Mouse (Mus musculus) testis, adult 2 months (tissue): ENCODE results near the gene Hlf. TPM values are rescaled to one million over a fixed set of nuclear protein-coding genes. Genes with fewer than 3 reads are reported as not detected.
A peak's percentile ranks its signal among the peaks of the same experiment; 100 is the strongest.

Experiments used
- H3K27ac ChIP-seq: fragments of 200-500 bp; 2 replicates; pipeline ENCODE4 v1.5.1; 2012; ENCODE audit warnings: low read depth, low read length; ENCODE audit not compliant: control insufficient read depth, insufficient read depth
- H3K27me3 ChIP-seq: fragments of 200-500 bp; 2 replicates; pipeline ENCODE4 v1.6.1; 2012; ENCODE audit warnings: mild to moderate bottlenecking, low read length, moderate library complexity; ENCODE audit not compliant: control insufficient read depth, insufficient read depth
- H3K36me3 ChIP-seq: fragments of 200-500 bp; 2 replicates; pipeline ENCODE4 v1.6.1; 2012; ENCODE audit warnings: mild to moderate bottlenecking, low read length; ENCODE audit not compliant: control insufficient read depth, insufficient read depth
- H3K4me1 ChIP-seq: fragments of 200-500 bp; 2 replicates; pipeline ENCODE4 v1.6.1; 2012; ENCODE audit warnings: low read length; ENCODE audit not compliant: control insufficient read depth, insufficient read depth
- H3K4me3 ChIP-seq: fragments of 200-500 bp; 2 replicates; pipeline ENCODE4 v1.5.1; 2012; ENCODE audit warnings: low read depth, mild to moderate bottlenecking, low read length, moderate library complexity, mixed read lengths; ENCODE audit not compliant: control insufficient read depth
- CTCF ChIP-seq: fragments of 200-500 bp; IDR thresholded peaks from 2 replicates; pipeline ENCODE4 v1.5.1; 2012; ENCODE audit warnings: low read depth, mild to moderate bottlenecking, inconsistent platforms, low read length, moderate library complexity; ENCODE audit not compliant: control insufficient read depth, insufficient read depth, insufficient replicate concordance
- POLR2A ChIP-seq: fragments of 200-500 bp; IDR thresholded peaks from 2 replicates; pipeline ENCODE4 v1.6.1; 2012; ENCODE audit warnings: low read depth, mild to moderate bottlenecking, inconsistent platforms, low read length, moderate library complexity; ENCODE audit not compliant: control insufficient read depth
- polyA plus RNA-seq: library from polyadenylated mRNA; depleted of rRNA; stranded (reverse); fragments of >200 nt; gene quantifications from 2 replicates; pipeline ENCODE4 v1.2.3, GENCODE M21; 2012

Hlf gene
- polyA plus RNA-seq, 1 experiment = 0.69 TPM

DNA sequence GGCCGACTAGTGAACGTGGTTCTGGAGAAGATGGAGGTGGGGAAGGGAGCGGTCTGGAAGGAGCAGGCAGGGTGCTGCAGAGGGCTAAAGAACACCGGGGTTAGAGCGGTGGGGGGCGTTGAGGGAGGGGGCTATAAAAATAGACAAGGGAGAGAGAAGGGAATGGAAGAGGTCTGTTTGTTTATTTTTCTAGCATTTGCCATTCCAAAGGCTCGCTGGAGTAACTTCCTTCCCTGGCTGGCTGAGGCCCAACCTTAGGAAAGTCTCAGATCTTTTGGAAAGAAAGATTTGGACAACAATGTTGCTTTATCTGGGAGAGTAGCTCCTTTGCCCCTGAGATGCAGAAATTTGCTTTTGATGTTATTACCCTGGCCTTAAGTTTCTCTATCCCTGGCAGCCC lies 21.6 kb downstream of the Hlf start:
- peak overlapping the region; percentile 34; the same call in 1 of the 2 replicates for H3K27ac ChIP-seq
- no peaks in the 10 kb centered on the region for H3K36me3 ChIP-seq
- H3K4me3 ChIP-seq = no peak overlapping the region
- no peaks in the 10 kb centered on the region for H3K27me3 ChIP-seq
- TF ChIP-seq CTCF = no peak
- TF ChIP-seq POLR2A = no peak
- peaks cover 20% of the 10 kb centered on the region for H3K4me1 ChIP-seq

DNA sequence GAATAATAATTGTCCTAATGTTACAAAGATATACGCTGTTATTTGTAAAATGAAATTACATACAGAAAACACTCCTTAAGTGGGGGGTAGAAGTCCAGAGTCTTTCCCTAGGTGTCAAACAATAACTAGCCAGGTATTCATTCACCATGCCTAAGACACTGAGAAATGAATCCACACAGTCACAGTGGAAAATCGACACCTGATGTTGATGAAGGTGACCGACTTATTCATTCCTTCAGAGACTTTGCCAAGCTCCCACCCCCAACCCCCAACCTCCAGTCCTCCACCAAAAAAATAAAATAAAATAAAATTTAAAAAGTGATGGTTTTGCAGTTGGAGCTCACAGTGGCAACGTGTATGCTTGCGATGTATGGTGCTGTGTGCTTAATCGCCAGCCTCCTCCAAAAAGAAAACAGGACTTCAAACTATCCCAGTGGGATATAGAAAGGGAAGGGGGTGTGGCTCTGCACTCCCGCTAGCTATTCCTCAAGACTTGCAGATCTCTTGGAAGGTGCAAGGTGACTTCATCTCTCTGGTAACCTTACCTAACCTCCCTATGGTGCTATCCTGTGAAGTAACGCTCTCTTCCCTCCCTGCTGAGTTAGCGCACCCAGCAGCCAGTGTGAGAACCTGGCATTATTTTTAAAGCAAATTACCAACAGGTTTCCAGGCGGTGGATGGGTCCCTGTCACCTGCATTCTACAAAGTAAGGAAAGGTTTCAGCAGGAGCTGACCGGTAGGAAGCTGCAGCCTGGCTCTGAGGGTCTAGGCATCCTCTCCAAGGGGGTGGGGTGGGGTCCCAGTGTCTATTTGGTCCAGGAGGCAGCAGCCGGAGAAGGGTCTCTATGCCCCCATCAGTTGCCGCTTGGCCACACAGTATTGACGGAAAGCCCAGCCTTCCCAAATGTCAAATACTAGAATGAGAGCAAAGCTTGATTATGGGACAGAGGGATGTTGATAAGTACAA lies 22.5 kb downstream of the Hlf start:
- no peak for TF ChIP-seq POLR2A
- TF ChIP-seq CTCF = no peak
- Histone ChIP-seq H3K27ac (0 out of 2 replicates have a peak overlapping the region, but pooled peaks have one; percentile 34), H3K4me1 (peaks cover 20% of the 10 kb centered on the region), H3K4me3 (no peak overlapping the region), H3K27me3 (no peaks in the 10 kb centered on the region), H3K36me3 (no peaks in the 10 kb centered on the region)

DNA sequence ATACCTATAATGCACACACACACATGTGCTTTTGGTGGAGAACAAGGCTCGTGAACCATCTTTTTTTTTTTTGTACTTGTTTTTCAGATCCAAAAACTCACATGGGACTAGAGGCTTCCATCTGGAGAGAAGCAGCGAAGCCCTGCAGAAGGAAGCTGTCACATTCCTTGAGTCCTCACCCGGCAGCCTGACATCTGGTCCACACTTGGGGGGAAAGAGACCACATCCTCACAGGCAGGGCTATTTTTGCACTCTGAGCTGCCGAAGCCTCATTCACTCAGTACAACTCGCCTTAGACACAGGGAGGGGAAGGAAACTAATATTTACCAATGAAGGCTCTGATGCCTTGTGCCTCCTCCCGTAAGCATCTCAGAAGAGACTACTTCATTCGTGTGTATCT lies 25.8 kb downstream of the Hlf start:
- Histone ChIP-seq H3K36me3 (no peaks in the 10 kb centered on the region), H3K4me3 (no peak overlapping the region), H3K27me3 (no peaks in the 10 kb centered on the region), H3K27ac (no peak overlapping the region), H3K4me1 (peaks cover 9% of the 10 kb centered on the region)
- TF ChIP-seq POLR2A = no peak
- TF ChIP-seq CTCF = no peak

DNA sequence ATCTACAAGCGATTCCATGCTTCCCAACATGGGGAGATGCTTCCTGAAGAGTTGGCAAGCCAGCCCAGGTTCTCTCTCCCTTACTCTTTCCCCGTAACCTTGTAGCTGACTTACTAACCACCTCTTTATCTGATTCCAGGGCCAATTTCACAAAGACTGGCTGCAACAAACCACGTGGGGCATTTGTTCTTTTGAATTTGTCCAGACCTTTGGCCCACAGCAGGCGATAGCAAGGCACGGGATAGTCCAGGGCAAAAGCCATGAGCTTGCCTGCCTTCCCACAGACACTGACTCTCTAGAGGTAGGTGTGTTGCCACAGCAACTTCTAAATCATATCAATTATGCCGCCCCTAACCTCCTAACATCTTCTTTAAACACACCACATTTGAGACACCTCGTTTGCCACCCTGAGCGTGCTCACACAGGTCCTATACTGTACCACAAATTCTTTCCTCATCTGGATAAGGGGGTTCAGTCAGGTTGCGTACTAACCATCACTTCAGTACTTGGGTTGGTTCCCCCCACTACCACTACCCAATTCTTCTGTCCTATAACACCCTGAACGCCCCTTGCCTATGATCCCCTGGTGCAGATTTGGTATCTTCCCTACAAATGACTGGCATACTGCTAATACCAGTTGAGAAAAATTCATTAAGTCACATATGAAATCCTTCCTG lies 26.7 kb downstream of the Hlf start:
- Histone ChIP-seq H3K36me3 (no peaks in the 10 kb centered on the region), H3K4me1 (peaks cover 4% of the 10 kb centered on the region), H3K27me3 (no peaks in the 10 kb centered on the region), H3K4me3 (no peak overlapping the region), H3K27ac (no peak overlapping the region)
- TF ChIP-seq CTCF = no peak
- TF ChIP-seq POLR2A = no peak

DNA sequence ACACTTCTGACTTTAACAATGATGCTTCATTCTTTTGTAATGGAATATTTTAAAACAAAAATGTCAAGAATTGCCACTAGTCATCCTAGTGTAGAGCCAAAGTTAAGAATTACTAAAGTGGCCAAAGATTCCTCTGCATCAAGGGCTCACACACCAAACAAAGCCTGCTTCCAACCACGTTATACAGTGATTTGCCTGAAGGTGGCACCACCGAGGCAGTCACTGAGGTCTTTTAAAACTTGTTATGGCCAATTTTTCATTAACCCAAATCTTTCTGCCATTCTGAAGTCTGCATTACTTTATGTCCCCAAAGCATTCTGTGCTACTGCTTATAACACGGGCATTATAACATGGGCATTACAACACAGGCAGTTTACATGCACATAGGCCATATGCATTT lies 27.3 kb downstream of the Hlf start:
- TF ChIP-seq CTCF (no peak), POLR2A (no peak)
- H3K4me1 ChIP-seq = peaks cover 1% of the 10 kb centered on the region; the same call in 1 of the 2 replicates
- no peak overlapping the region for H3K27ac ChIP-seq

DNA sequence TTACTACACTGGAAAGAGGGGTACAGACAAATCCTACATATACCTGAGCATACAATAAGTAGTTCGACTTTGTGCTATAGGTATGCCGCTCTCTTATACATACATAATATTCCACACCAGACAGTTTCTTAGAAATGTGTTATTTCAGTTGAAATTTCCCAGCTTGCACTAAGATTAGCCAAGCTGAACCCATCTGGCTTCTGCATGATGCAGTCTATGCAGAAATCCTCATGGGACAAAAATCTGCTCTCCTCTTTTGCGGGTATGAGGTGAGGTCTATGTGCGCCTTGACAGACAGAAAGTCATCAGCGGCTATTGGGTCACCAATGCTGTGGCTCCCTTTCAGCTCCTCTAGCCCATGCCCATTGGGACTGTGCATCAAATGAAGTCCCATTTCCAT lies 30.2 kb downstream of the Hlf start:
- Histone ChIP-seq H3K27ac (no peak overlapping the region), H3K36me3 (no peaks in the 10 kb centered on the region), H3K4me1 (peaks cover 2% of the 10 kb centered on the region; the same call in 1 of the 2 replicates), H3K27me3 (no peaks in the 10 kb centered on the region), H3K4me3 (no peak overlapping the region)
- no peak for TF ChIP-seq POLR2A
- TF ChIP-seq CTCF = no peak

More for the DNA sequence above, 27.3 kb downstream of the Hlf start:
- H3K36me3 ChIP-seq = no peaks in the 10 kb centered on the region
- no peak overlapping the region for H3K4me3 ChIP-seq
- H3K27me3 ChIP-seq = no peaks in the 10 kb centered on the region

DNA sequence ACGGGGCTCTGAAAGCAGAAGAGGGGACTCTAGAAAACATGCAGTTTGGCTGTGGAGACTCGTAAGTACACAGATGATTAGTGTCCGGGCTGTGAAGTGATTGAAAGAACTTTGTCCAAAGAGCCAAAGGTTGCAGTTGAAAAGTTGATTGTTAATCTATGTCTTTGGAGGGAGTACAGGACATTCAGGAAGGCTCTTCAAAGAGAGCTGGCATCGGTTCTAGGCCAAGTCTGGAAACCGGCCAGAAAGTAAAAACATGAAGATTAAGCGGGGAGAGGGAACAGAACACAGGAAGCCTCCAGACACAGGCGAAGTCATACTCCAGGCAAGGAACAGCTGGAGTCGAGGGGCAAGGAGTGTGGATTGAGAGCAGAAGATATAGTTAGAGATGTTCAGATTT lies 32.6 kb downstream of the Hlf start:
- Histone ChIP-seq H3K27ac (no peak overlapping the region), H3K4me1 (peaks cover 2% of the 10 kb centered on the region; the same call in 1 of the 2 replicates), H3K27me3 (no peaks in the 10 kb centered on the region), H3K4me3 (no peak overlapping the region), H3K36me3 (no peaks in the 10 kb centered on the region)
- no peak for TF ChIP-seq CTCF
- TF ChIP-seq POLR2A = no peak
